Mouse (Mus musculus) MEL (cell line): ENCODE results near the gene Bcat1.

Experiments used
- CHD2 ChIP-seq: IDR thresholded peaks from 2 replicates; pipeline ENCODE4 v1.6.1; 2011; ENCODE audit warnings: low read length, improper control_type of control experiment
- CTCF ChIP-seq, 3 experiments: IDR thresholded peaks in 2 of 3; conservative IDR thresholded peaks in 1 of 3; 2 replicates each; pipeline ENCODE4 v1.5.1; 2011 to 2012; ENCODE audit warnings: low read length in 3 of 3, low read depth in 2 of 3, mild to moderate bottlenecking in 2 of 3, improper control_type of control experiment in 1 of 3, inconsistent platforms in 1 of 3, mixed read lengths in 1 of 3, moderate library complexity in 1 of 3; ENCODE audit not compliant: control insufficient read depth in 1 of 3, insufficient read depth in 1 of 3, poor library complexity in 1 of 3, severe bottlenecking in 1 of 3
- HCFC1 ChIP-seq: IDR thresholded peaks from 2 replicates; pipeline ENCODE4 v1.6.1; 2012; ENCODE audit warnings: low read depth, mild to moderate bottlenecking, inconsistent platforms, low read length, improper control_type of control experiment, moderate library complexity
- MAZ ChIP-seq: IDR thresholded peaks from 2 replicates; pipeline ENCODE4 v1.6.1; 2012; ENCODE audit warnings: low read depth, mild to moderate bottlenecking, inconsistent platforms, low read length, improper control_type of control experiment
- NELFE ChIP-seq: IDR thresholded peaks from 2 replicates; pipeline ENCODE4 v1.6.1; 2011; ENCODE audit warnings: low read depth, low read length, improper control_type of control experiment
- POLR2A ChIP-seq, 2 experiments: IDR thresholded peaks; 2 replicates each; pipeline ENCODE4 v1.6.1; 2011 to 2012; ENCODE audit warnings: low read length in 2 of 2, mild to moderate bottlenecking in 2 of 2, control low read depth in 1 of 2, improper control_type of control experiment in 1 of 2, low read depth in 1 of 2, moderate library complexity in 1 of 2; ENCODE audit not compliant: control insufficient read depth in 1 of 2, insufficient read depth in 1 of 2, poor library complexity in 1 of 2
- TCF12 ChIP-seq: IDR thresholded peaks from 2 replicates; pipeline ENCODE4 v1.6.1; 2014; ENCODE audit warnings: low read depth, mild to moderate bottlenecking, inconsistent platforms, low read length, improper control_type of control experiment, moderate library complexity
- ZC3H11A ChIP-seq: IDR thresholded peaks from 2 replicates; pipeline ENCODE4 v1.6.1; 2012; ENCODE audit warnings: low read depth, mild to moderate bottlenecking, inconsistent platforms, low read length, improper control_type of control experiment

- no peak for TF ChIP-seq POLR2A (IDR thresholded peaks at IDR 0.05; ENCODE audit: control insufficient read depth in 1 of 2, insufficient read depth in 1 of 2, low read depth in 1 of 2, low read length in 2 of 2, poor library complexity in 1 of 2)
- TF ChIP-seq CHD2, result no peak
- TF ChIP-seq MAZ, result no peak
- no peak for TF ChIP-seq CTCF (IDR thresholded peaks at IDR 0.05 in 2 of 3, conservative IDR thresholded peaks at IDR 0.05 in 1 of 3; ENCODE audit: control insufficient read depth in 1 of 3, insufficient read depth in 1 of 3, low read depth in 2 of 3, low read length in 3 of 3, poor library complexity in 1 of 3, severe bottlenecking in 1 of 3)
- TF ChIP-seq TCF12, result no peak
- no peak for TF ChIP-seq ZC3H11A
- no peak for TF ChIP-seq NELFE
- no peak for TF ChIP-seq HCFC1
These were observed 23.3 kb downstream of the Bcat1 start for GRCm38 (mm10) chr6:145052669-145053068.
